Mouse (Mus musculus) heart, embryonic 13.5 days (tissue): ENCODE measurements at regions not wholly inside any gene's neighbourhood (a gene's known extent, or its start where the extent isn't known, plus 50 kb on each side); places are given as distances from the start of the nearest gene placed in this dataset.

Experiments
- ATAC-seq: fragments of 200-750 bp; cut with Nextera tagmentation; 2 replicates; pipeline ENCODE4 v1.8.0; 2017; ENCODE audit warnings: moderate TSS enrichment; ENCODE audit not compliant: insufficient number of reproducible peaks, low FRiP score, low TSS enrichment; ENCODE audit errors: extremely low read depth
- H3K27ac ChIP-seq: fragments of 300-500 bp; sonication (generic); replicated peaks from 2 replicates; pipeline ENCODE4 v1.5.1; 2015; ENCODE audit warnings: moderate library complexity, mild to moderate bottlenecking, inconsistent platforms
- H3K27me3 ChIP-seq: fragments of 300-500 bp; sonication (generic); replicated peaks from 2 replicates; pipeline ENCODE4 v1.6.1; 2015; ENCODE audit warnings: mild to moderate bottlenecking, inconsistent platforms
- H3K36me3 ChIP-seq: fragments of 300-500 bp; sonication (generic); 2 replicates; pipeline ENCODE4 v1.6.1; 2015; ENCODE audit warnings: mild to moderate bottlenecking, inconsistent platforms
- H3K4me1 ChIP-seq: fragments of 300-500 bp; sonication (generic); 2 replicates; pipeline ENCODE4 v1.6.1; 2015; ENCODE audit warnings: inconsistent platforms
- H3K4me2 ChIP-seq: fragments of 300-500 bp; sonication (generic); 2 replicates; pipeline ENCODE4 v1.6.1; 2015; ENCODE audit warnings: inconsistent platforms, mild to moderate bottlenecking, moderate library complexity
- H3K4me3 ChIP-seq: fragments of 300-500 bp; sonication (generic); 2 replicates; pipeline ENCODE4 v1.5.1; 2015; ENCODE audit warnings: moderate library complexity, mild to moderate bottlenecking, inconsistent platforms
- H3K9ac ChIP-seq: fragments of 300-500 bp; sonication (generic); 2 replicates; pipeline ENCODE4 v1.6.1; 2015; ENCODE audit warnings: inconsistent platforms, mild to moderate bottlenecking, moderate library complexity
- H3K9me3 ChIP-seq: fragments of 300-500 bp; sonication (generic); 2 replicates; pipeline ENCODE4 v1.6.1; 2016; ENCODE audit warnings: inconsistent platforms
- WGBS: fragments of 180-500 bp; shearing (Covaris S2); methylation state at CpG from one replicate; pipeline ENCODE4 v1.1.7; 2015; ENCODE audit warnings: mixed read lengths; 5-methylcytosine and 5-hydroxymethylcytosine counted together

DNA sequence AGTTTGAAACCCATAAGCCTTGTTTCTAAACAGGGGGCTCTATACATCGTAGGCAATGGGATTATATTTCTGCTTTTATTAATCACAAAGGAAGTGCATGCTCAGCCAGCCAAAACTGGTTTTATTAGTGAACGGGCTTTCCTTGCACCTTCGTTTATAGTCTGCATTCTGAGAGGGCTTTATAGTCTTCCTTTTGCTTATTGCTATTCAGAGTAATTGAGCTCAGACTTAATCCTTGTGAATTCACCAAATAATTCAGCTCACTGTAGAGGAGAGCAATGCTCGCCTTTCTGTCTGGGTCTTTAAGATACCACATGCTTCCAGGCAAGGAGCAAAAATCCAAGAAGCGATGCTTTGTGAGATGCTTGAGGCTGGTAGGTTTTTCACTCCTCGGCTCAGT, 984.3 kb downstream of the Slc4a3 start:
- Histone ChIP-seq H3K36me3 (no peaks in the 10 kb centered on the region), H3K4me3 (no peak overlapping the region), H3K4me2 (no peak overlapping the region), H3K9me3 (no peaks in the 10 kb centered on the region), H3K4me1 (peaks cover 7% of the 10 kb centered on the region; the same call in 1 of the 2 replicates), H3K27me3 (no peaks in the 10 kb centered on the region), H3K27ac (no peak overlapping the region), H3K9ac (no peak overlapping the region)
- no peak for ATAC-seq
- WGBS: 80% methylated on average over 6 of the region's 6 CpGs

- Histone ChIP-seq H3K9ac (no peak overlapping the region), H3K4me3 (no peak overlapping the region), H3K27me3 (no peaks in the 10 kb centered on the region), H3K9me3 (no peaks in the 10 kb centered on the region), H3K36me3 (no peaks in the 10 kb centered on the region), H3K4me2 (no peak overlapping the region), H3K4me1 (0 out of 2 replicates have a peak, but pooled peaks cover 4% of the 10 kb centered on the region), H3K27ac (no peak overlapping the region)
- ATAC-seq: no peak
- WGBS: 68% methylated on average over 4 of the region's 4 CpGs
Measured at GRCm38 (mm10) chr1:76535522-76535956, 979.3 kb downstream of the Epha4 start.

GRCm38 (mm10) chr1:76540529-76540928, 974.4 kb downstream of the Epha4 start:
- H3K4me2 ChIP-seq: no peak overlapping the region
- H3K27me3 ChIP-seq: no peaks in the 10 kb centered on the region
- 64% methylated on average over 3 of the region's 3 CpGs for WGBS
- H3K4me1 ChIP-seq: 0 out of 2 replicates have a peak, but pooled peaks cover under 1% of the 10 kb centered on the region
- no peak overlapping the region for H3K4me3 ChIP-seq
- no peaks in the 10 kb centered on the region for H3K36me3 ChIP-seq
- no peak overlapping the region for H3K27ac ChIP-seq
- H3K9ac ChIP-seq: no peak overlapping the region
- H3K9me3 ChIP-seq: no peaks in the 10 kb centered on the region
- no peak for ATAC-seq

GRCm38 (mm10) chr1:76550876-76551275, 964.0 kb downstream of the Epha4 start:
- H3K9ac ChIP-seq: no peak overlapping the region
- no peak overlapping the region for H3K4me2 ChIP-seq
- no peak for ATAC-seq
- H3K9me3 ChIP-seq: no peaks in the 10 kb centered on the region
- H3K4me1 ChIP-seq: peaks cover 14% of the 10 kb centered on the region
- H3K27me3 ChIP-seq: no peaks in the 10 kb centered on the region
- peak overlapping the region; percentile 42; the same call in 1 of the 2 replicates for H3K27ac ChIP-seq
- no peak overlapping the region for H3K4me3 ChIP-seq
- 27% methylated on average over 5 of the region's 5 CpGs for WGBS
- no peaks in the 10 kb centered on the region for H3K36me3 ChIP-seq

- Histone ChIP-seq H3K36me3 (no peaks in the 10 kb centered on the region), H3K4me3 (no peak overlapping the region), H3K4me1 (peaks cover 5% of the 10 kb centered on the region; the same call in 1 of the 2 replicates), H3K4me2 (no peak overlapping the region), H3K9ac (no peak overlapping the region), H3K27me3 (no peaks in the 10 kb centered on the region), H3K9me3 (no peaks in the 10 kb centered on the region), H3K27ac (no peak overlapping the region)
- WGBS: 88% methylated on average over 7 of the region's 7 CpGs
- ATAC-seq: no peak
Measured at GRCm38 (mm10) chr1:76559441-76559840, 955.4 kb downstream of the Epha4 start.

- H3K9ac ChIP-seq: no peak overlapping the region
- 69% methylated on average over 5 of the region's 5 CpGs for WGBS
- no peak overlapping the region for H3K27ac ChIP-seq
- no peak for ATAC-seq
- H3K4me3 ChIP-seq: no peak overlapping the region
- H3K27me3 ChIP-seq: no peaks in the 10 kb centered on the region
- no peaks in the 10 kb centered on the region for H3K36me3 ChIP-seq
- no peak overlapping the region for H3K4me2 ChIP-seq
- peaks cover 11% of the 10 kb centered on the region for H3K4me1 ChIP-seq
- H3K9me3 ChIP-seq: no peaks in the 10 kb centered on the region
Measured at GRCm38 (mm10) chr1:76575487-76575886, 939.4 kb downstream of the Epha4 start.

DNA sequence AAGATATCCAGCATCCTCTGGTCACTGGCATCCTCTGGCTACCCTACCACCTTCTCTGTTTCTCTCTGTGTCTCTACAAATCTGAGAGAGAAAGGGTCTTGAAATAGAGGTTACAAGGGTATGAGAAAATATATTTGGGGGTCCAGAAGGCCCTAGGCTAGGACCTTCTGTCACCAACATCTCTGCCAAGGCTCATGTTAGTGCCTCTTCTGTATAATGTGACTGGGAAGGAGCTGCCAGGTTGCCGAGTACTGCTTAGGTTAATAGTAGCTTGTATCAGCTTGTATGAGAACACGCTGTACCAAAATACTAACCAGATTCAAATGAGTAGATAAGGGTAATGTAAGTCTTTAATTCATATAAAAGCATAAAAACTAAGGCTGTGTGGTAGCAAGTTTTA, 929.0 kb downstream of the Epha4 start:
- ATAC-seq: no peak
- H3K27me3 ChIP-seq: no peaks in the 10 kb centered on the region
- no peak overlapping the region for H3K27ac ChIP-seq
- no peak overlapping the region for H3K9ac ChIP-seq
- H3K4me3 ChIP-seq: no peak overlapping the region
- H3K9me3 ChIP-seq: peaks cover 4% of the 10 kb centered on the region; the same call in 1 of the 2 replicates
- no peaks in the 10 kb centered on the region for H3K4me1 ChIP-seq
- no peak overlapping the region for H3K4me2 ChIP-seq
- WGBS: 89% methylated on average over 2 of the region's 2 CpGs
- no peaks in the 10 kb centered on the region for H3K36me3 ChIP-seq

- no peak for ATAC-seq
- H3K9ac ChIP-seq: no peak overlapping the region
- no peaks in the 10 kb centered on the region for H3K36me3 ChIP-seq
- H3K27me3 ChIP-seq: no peaks in the 10 kb centered on the region
- WGBS: 81% methylated on average over 3 of the region's 3 CpGs
- no peaks in the 10 kb centered on the region for H3K9me3 ChIP-seq
- no peak overlapping the region for H3K27ac ChIP-seq
- no peak overlapping the region for H3K4me2 ChIP-seq
- H3K4me3 ChIP-seq: no peak overlapping the region
- peaks cover 5% of the 10 kb centered on the region for H3K4me1 ChIP-seq
Measured at GRCm38 (mm10) chr1:76625831-76626230, 889.1 kb downstream of the Epha4 start.

DNA sequence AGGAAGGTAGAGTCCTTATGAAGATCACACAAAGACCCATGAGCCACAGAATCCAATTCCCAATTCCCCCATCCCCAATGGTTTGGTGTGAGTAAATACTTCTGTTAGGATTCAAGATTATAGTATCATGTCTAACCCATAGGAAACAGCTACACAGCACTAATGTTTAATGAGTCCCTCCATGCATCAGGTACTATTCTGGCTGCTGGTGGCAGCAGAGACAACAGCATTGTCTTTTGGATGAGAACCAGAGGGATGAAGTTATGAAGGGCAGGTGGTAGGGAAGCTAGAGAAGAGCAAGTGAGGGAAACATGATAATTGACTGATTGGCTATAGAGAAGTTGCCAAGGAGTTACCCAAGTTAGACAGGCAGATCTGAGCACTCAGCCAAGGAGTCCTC, 885.0 kb downstream of the Epha4 start:
- H3K9ac ChIP-seq: no peak overlapping the region

DNA sequence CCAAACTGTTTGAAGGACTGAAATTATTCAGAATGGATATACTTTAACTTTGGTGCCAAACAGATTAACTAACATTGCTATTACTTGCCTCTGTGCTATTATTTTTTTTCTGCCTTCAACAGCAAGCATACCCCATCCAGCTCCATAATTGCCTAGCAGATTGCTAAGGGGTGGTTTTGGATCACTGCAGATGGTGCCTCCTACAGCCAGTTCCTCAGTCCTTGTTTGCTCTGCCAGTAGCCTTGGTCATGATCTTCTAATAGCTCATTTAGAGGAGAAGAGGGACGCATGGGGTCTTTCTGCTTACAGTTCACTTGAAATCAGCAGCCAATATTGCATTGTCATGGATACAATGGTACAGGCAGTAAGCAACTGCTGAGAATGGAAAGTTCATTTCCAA, 880.8 kb downstream of the Epha4 start:
- Histone ChIP-seq H3K9me3 (no peaks in the 10 kb centered on the region), H3K27ac (no peak overlapping the region), H3K4me3 (no peak overlapping the region), H3K4me2 (no peak overlapping the region), H3K27me3 (no peaks in the 10 kb centered on the region), H3K9ac (no peak overlapping the region), H3K36me3 (no peaks in the 10 kb centered on the region), H3K4me1 (peaks cover 10% of the 10 kb centered on the region; the same call in 1 of the 2 replicates)
- 68% methylated on average over 1 of the region's 1 CpGs for WGBS
- no peak for ATAC-seq

More for the DNA sequence above, 885.0 kb downstream of the Epha4 start:
- no peak for ATAC-seq
- H3K9me3 ChIP-seq: no peaks in the 10 kb centered on the region
- H3K27me3 ChIP-seq: no peaks in the 10 kb centered on the region
- peaks cover 5% of the 10 kb centered on the region for H3K4me1 ChIP-seq
- H3K36me3 ChIP-seq: no peaks in the 10 kb centered on the region
- H3K4me3 ChIP-seq: no peak overlapping the region
- no peak overlapping the region for H3K4me2 ChIP-seq
- no peak overlapping the region for H3K27ac ChIP-seq

DNA sequence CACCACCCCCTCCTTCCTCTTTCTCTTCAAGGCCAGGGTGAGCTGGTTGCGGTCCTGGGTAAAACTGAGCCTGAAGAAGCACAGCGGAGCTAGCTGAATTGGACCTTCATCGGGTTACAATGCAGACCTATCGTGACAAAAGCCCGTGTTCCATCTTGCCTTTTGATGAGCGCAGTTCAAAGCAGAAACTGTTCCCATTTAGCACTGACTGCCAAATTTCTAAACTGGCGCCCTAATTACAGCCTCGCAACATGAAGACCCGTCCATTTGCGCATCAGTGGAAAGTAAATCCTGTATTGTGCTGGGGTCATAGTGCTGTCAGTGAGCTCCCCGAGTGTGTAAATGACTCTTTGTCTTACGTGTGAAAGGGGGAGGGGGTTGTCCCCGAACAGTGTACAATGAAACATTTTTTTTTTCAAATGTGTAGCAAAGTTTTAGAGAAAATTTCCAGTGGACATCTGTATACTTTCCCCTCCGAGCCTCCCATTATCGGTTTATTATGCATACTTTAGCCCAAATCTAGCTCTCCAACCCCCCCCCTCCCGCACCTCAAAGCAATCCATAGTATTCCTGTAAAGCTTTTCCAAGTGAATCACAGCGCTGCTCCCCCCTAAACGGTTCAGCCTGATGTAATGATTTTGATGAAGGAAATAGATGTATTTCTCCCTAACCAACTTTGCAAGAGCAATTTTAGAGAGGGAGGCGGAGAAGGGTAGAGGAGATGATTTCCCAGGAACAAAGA, 877.4 kb downstream of the Epha4 start:
- H3K4me3 ChIP-seq: no peak overlapping the region
- H3K4me1 ChIP-seq: peaks cover 10% of the 10 kb centered on the region; the same call in 1 of the 2 replicates
- H3K36me3 ChIP-seq: no peaks in the 10 kb centered on the region
- peaks cover 5% of the 10 kb centered on the region; the same call in 1 of the 2 replicates for H3K27me3 ChIP-seq
- H3K27ac ChIP-seq: no peak overlapping the region
- no peak overlapping the region for H3K9ac ChIP-seq
- H3K4me2 ChIP-seq: no peak overlapping the region
- H3K9me3 ChIP-seq: no peaks in the 10 kb centered on the region
- no peak for ATAC-seq
- 82% methylated on average over 19 of the region's 19 CpGs for WGBS

DNA sequence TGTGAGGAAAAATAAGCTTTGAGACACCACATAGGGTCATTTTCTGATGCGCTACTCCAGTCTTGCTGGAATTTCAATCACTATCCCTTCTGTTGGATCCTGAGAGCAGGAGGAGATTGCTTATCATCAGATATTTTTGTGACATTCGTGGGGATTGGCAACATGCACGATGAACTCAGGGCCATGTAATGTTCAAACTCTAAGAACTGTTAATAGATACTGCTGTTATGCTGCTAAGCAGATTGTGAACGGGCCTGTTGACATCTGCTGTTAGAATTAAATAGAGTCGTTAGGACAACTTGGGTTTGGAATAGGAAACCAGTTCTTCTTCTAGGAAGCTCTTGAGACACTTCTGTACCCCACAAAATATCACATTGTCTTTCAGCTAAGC, 876.9 kb downstream of the Epha4 start:
- Histone ChIP-seq H3K4me2 (no peak overlapping the region), H3K9me3 (no peaks in the 10 kb centered on the region), H3K4me1 (peaks cover 10% of the 10 kb centered on the region; the same call in 1 of the 2 replicates), H3K27me3 (peaks cover 5% of the 10 kb centered on the region; the same call in 1 of the 2 replicates), H3K4me3 (no peak overlapping the region), H3K36me3 (no peaks in the 10 kb centered on the region), H3K27ac (no peak overlapping the region), H3K9ac (no peak overlapping the region)
- no peak for ATAC-seq
- WGBS: 37% methylated on average over 5 of the region's 5 CpGs
